Mouse (Mus musculus): ENCODE measurements around the gene L3hypdh.
A peak's percentile ranks its signal among the peaks of the same experiment; 100 is the strongest.

Gene L3hypdh

GRCm38 (mm10) chr12:72085329-72086165 is at the start of gene L3hypdh, which contains the start of gene Jkamp:
TSS of gene L3hypdh (minus strand) at chr12:72085439.
TSS of gene Jkamp (plus strand) at chr12:72085589.
- DNase-seq: peak; percentile 98

- DNase-seq: no peak
These were observed 44.0 kb upstream of the L3hypdh start for GRCm38 (mm10) chr12:72129203-72129602.

GRCm38 (mm10) chr12:72115686-72116345 is 30.6 kb upstream of the L3hypdh start:
- no peak for DNase-seq

DNA sequence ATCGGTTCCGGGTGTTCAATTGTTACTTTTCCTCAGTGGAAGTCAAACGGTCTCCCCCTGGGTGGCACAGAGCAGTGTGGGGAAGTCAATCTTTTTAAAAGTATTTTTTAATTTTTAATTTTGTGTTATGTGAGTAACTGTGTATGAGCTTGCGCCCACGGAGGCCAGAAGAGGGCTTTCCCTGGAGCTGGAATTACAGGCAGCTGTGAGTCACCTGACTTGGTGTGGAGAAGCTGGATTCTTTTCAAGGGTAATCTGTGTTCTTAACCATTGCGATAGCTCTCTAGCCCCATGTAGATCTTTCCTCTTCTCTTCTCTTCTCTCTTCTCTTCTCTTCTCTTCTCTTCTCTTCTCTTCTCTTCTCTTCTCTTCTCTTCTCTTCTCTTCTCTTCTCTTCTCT is 29.9 kb upstream of the L3hypdh start:
- DNase-seq: no peak

DNA sequence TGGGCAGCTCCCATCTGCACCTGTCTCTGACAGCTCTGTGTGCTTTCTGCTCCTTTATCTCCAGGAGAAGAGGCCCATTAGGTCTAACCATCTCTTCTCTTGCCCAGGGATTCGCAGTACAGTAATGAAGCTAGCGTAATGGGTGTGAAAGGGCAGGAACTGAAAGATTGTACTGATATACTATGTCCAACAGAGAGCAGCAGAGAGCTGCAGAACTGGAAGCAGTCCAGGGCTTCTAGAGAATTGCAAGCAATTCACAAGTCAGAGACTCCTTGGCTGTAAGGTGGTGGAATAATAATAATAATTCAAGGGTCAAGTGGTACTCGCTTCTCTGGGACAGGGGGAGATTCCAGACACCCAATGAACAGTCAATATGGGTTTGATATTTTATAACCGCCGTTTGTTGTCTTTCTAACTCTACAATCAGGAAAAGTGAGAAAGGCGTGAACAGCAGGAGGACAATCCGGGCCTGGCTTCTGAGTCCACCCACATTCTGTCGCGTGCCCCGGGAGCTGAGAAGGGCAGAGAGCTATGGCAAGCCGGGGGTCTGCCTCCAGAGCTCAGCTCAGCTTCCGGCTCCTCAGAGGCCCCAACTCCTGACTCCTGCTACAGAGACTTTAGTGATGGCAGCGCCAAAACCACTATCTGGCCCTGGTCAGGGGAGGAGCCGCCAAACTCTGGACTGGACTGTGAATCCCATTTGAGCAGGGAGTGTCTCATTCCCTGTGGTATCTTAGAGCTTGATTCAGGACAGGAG is 19.5 kb upstream of the L3hypdh start:
- DNase-seq: peak; percentile 86

DNA sequence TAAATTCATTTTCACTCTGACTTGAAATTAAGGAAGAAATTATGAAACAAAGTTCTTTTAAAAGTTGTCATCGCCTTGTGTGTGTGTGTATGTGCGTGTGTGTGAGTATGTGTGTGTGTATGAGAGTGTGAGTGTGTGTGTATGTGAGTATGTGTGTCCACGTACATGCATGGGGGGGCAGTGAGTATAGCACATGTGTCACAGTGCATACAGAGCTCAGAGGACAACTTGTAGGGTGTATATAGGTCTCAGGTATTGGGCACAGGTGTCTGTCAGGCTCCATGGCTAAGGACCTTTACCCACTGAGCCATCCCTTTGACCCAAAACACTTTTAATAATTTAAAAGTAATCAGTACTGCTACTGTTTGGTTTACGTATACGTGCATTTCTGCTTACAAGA is 18.8 kb upstream of the L3hypdh start:
- no peak for DNase-seq

GRCm38 (mm10) chr12:72102776-72103175 is 17.5 kb upstream of the L3hypdh start:
- DNase-seq: no peak

DNA sequence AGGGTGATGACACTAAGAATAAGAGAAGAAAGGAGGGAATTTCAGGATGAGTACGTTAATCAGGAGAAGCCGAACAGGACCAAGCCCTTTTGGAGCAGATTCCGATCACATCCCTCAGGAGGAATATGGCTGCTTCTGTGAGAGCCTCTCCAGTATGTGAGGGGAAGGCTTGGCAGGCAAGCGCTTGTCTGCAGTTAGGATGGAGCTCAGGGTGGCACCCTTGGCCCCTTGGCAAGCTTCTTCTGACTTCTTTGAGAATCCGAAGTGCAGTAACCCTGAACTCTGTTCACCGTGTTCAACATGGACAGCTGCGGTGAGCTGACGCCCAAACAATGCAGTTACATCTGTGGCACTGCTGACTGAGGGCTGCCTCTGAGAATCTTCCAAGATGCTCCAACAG is 11.7 kb upstream of the L3hypdh start:
- no peak for DNase-seq

- no peak for DNase-seq
These were observed 4.6 kb upstream of the L3hypdh start for GRCm38 (mm10) chr12:72089802-72090201.

- DNase-seq: peak; percentile 61
These were observed 1.1 kb upstream of the L3hypdh start for GRCm38 (mm10) chr12:72086166-72086825.

DNA sequence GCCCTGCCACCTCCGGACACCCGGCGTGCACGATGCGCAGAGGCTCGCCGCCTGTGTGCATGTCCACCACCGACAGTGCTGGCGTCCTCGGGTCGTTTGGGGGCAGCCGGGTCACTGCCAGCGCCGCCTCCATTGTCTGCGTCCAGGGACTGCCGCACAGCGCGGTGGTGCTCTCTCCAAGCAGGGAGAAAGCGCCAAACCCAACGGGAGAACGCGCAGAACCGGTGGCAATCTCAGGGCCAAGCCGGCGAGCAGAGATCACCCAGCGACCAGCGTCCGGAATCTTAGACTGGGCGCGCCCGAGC is 263 bp downstream of the L3hypdh start:
- DNase-seq: no peak

DNA sequence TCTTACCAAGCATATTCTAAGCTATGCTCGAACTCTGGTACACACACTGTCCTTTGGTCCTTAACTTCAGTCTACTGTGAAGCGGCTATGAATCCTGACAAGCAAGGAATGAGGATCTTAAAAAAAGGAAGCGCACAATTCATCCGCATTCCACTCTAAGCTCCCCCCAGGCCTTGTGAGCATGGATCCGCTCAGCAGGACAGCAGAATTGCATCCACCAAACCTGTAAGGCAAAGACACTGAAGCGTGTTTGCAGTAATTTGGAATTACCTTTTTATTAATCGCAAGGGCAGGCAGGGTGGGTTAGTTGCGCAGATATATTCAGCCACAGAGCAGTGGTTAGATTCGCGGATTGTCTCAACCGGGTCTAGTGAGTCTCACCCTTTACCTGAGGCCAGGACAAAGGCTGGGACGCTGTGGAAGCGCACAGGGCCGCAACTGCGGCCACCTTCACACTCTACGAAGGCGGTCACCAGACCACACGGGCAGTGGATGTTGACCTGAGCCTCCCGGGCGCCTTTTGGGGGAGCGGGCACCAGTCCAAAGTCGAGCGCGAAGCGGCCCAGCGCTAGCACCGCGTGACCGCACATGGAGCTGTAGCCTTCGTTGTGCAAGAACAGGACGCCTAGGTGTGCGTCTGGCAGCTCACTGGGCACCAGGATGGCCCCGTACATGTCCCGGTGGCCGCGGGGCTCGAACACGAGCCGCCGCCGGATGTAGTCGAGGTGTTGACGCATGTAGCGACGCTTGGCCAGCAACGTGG is 797 bp downstream of the L3hypdh start:
- no peak for DNase-seq

DNA sequence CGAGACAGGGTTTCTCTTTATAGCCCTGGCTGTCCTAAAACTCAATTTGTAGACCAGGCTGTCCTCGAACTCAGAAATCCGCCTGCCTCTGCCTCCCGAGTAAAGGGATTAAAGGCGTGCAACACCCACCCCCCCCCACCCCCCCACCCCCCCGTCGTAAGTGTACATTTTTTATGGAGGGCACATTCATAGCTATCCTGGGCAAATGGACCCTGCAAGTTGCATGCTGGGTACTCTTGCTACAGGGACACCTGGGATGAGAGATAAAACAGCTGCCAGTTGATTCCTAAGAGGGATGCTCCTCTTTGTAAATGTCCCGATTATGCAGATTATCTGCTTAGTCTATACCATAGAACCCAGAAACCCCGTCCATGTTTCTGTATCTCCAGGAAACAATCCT is 2.0 kb downstream of the L3hypdh start:
- DNase-seq: no peak

DNA sequence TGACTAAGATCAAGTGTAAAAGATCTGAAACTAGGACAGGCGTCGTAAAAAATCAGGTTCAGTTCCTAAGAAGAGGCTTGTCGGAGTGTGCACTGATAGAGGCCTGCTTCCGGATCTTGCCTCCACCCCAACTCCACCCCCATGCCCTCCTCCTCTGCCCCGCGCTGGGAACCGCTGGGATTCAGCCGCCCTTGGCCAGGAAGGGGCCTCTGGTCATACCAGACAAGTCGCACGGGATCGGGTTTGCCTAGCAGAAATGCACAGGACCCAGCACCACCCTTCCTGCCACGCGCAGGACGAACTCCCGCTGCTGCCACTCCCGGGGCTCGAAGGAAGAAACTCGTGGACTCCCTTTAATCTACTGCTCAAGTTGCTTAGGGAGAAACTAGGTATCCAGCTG is 2.9 kb downstream of the L3hypdh start:
- DNase-seq: no peak

DNA sequence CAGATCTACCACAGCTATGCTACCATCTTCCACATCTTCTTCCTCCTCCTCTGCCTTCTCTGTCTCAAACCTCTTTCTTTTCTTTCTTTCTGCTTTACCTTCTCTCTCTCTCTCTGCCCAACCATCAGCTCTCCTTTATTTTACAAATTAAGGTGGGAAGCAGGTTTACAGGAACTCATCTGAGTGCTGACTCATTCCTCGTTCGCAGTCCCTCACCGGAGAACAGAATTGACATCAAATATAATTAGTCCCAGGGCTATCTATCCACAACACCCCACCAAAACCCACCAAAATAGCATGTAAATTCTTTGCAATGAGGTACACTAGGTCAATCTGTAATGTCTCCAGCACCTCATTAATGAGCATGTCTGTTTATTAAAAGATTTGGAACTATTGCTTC is 3.3 kb downstream of the L3hypdh start:
- no peak for DNase-seq

DNA sequence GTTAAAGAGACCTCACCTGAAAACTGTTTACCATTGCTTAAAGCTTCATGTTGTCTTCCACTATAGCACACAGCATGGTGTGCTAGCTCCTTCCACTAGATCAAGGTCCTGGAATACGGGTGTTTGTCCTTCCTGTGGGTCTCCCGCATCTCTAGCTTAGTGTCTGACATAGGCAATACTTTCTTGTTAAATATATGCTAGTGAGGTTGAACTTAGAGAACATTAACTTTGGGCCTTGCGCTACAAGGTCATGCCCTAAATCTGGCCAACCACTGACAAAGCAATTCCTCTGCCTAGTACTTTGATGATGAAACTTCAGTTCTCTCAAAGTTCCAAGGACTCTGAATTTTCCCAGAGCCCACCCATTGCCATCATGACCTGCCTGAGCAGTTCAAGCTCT is 7.0 kb downstream of the L3hypdh start:
- DNase-seq: no peak

DNA sequence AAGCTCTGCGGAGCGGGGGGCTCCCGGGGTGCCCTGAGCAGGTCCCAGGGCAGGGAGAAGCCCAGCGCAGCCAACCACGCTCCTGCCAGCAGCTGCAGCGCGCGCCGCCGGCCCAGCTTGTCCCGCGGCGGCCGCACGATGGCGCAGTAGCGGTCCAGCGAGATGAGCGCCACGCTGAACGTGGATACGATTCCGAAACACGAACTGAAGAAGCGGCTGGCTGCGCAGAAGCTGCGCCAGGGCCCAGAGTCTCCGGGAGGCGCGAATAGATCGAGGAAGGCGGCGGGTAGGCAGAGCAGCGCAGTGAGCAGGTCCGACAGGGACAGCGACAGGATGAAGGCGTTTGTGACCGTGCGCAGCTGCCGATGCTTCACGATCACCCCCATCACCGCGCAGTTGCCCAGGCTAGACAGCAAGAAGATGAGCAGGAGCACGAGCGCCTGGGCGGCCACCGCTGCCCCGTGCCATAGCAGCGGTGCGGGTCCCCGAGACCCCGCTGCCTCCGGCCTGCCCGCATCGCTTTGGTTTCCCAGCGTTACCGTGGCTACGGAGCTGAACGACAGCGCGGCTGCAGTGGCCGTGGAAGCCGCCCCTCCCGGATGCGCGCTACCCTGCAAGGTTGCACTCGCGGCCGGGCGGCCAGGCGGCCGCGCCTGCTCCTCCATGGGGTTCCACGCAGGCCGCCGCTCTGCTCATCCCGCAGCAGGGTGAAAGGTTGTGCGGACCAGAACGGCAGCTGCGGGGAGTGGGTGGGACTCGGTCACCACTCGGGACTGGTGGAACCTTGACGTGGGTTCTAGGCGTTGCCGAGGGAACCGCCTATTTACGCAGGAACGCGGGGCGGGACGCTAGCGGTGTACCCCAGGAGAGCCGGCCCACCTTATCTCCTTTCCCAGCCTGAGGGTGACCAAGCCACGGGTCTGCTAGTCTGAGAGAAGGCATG is 14.6 kb downstream of the L3hypdh start, which contains the start of gene Gpr135:
TSS of gene Gpr135 (minus strand) at position 799 of the 943 bp plus-strand sequence.
- peak; percentile 85 for DNase-seq

- DNase-seq: no peak
These were observed 15.5 kb downstream of the L3hypdh start for GRCm38 (mm10) chr12:72069626-72070326.

GRCm38 (mm10) chr12:72057780-72058179 is 27.5 kb downstream of the L3hypdh start:
- DNase-seq: no peak

GRCm38 (mm10) chr12:72053851-72054250 is 31.4 kb downstream of the L3hypdh start:
- DNase-seq: no peak

Data from cerebellum, adult 9-10 months (tissue).